Mouse (Mus musculus) v-Abl transformed pro-B cells (cell line): ENCODE data around the gene Eef2.

ENCODE experiments used
- in situ Hi-C, 2 experiments: fragments of 400-800 bp; cut with MboI; formaldehyde crosslinking; loops; one replicate each; pipeline ENCODE4 v1.15.1; 2025; ENCODE audit not compliant: unreplicated experiment in 2 of 2

The Eef2 gene

DNA sequence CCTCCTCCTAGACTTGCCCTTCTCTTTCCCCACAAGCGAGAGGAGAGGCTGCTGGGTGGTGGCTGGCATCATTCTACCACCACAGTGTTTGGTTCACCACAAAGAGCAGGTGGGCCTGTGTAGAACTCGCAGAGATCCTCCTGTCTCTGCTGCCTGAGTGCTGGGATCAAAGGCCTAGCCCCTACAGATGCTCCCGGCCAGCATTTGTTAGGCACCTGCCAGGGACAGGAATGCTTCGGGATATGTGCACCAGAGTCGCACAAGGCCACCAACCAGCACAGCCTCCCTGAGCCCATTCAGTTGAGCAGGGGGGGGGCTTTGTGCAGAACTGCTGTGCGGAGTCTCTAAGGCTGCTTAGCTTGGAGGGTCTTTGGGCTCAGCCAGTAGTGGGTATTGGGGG is 31.1 kb upstream of the Eef2 start:
- in situ Hi-C loops: no loop called here

GRCm38 (mm10) chr10:81145778-81146177 is 30.7 kb upstream of the Eef2 start:
- in situ Hi-C loops: no loop called here

DNA sequence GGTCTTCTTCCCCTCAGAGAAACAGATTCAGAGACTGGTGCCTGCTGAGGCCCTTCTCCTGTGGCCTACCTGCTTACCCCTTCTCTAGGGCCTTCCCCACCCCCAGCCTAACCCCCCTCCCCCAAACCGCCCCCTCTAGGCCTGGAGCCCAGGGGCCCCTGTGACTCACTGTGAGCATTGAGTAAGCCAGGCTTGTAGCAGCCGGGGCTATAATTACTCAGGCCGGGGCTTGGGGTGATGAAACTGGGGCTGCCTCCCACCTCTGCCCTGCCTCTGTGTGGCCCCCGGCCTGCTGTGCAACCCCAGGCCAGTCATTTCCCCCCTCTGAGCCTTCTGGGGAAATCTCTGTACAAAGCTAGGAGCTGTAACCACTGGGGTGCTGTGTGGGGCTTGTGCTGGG is 30.1 kb upstream of the Eef2 start:
- in situ Hi-C loops: no loop called here

DNA sequence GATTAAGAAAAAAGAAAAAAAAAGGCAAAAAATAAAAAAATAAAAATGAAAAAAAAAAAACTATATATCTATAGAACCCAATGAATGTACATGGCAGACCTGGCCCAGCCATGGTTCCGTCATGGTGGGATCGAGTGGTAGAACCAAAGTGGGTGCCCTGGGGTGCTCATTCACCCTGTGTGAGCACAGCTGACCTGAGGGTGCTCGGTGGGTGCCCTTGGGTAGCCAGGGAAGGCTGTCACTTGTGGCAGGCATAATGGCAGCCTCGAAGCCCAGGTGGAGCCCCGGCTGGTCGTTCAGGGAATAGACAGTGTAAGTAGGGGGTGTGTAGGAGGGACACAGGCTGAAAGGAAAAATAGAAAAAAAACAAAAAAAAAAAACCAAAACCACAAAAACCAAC is 25.2 kb upstream of the Eef2 start:
- in situ Hi-C loops: no loop called here

- in situ Hi-C loops: no loop called here
Observed at GRCm38 (mm10) chr10:81152609-81153008, 23.8 kb upstream of the Eef2 start.

DNA sequence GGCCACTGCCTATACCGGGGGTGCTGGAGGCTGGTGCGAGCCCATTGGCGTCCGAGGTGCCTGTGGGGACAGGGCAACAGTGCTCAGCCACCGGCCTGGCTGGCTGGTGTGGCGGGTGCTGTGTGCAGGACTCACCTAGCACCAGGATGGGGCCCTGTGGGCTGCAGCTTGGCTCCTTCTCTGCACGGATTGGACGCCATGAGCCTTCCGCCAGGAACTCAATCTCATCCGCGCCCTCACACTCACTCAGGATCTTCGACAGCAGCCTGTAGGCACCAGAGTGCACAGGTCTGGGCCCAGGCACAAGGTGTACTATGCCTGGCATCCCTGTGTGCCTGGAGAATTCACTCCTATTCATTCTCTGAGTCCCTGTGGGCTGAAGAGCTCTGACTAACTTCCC is 22.1 kb upstream of the Eef2 start:
- in situ Hi-C loops: no loop called here

DNA sequence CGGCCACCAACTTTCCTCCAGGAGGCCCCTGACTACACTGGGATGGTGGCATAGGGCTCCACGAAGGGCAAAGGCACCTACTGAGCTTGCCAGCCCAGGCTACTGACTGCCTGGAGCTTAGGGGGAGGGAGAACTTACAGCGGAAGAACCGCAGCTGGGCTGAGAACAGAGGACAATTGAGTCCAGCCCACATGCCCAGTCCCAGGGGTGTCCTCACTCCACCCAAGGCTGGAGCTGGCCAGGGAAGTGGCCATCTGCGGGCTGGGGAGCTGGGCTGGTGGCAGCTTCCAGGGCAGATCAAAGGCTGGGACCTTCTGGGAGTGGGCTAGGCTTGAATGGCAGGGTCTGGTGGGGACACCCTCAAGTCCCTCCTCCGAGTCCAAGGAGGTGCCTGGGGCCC is 21.7 kb upstream of the Eef2 start:
- in situ Hi-C loops: no loop called here

- in situ Hi-C loops: no loop called here
Observed at GRCm38 (mm10) chr10:81161602-81162317, 14.7 kb upstream of the Eef2 start.

- in situ Hi-C loops: no loop called here
Observed at GRCm38 (mm10) chr10:81162318-81162652, 14.1 kb upstream of the Eef2 start.

DNA sequence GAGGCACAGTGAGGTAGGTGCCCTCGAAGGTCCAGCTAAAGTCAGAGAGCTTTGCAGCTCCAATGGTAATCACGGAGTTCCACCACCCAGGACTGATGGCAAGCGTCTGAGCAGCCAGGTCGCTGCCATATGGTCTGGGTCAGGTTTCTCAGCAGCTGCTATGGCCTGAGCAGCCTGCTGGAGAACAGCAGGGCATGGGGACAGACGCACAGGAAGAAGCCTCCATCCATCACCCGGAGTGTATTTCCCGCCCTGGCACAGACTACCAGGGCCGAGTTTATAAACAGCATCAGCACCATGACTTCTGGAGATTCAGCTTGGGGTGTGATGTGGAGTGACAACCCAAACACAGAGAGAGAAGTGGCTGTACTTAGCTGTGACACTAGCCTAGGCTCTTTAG is 11.3 kb upstream of the Eef2 start:
- in situ Hi-C loops: loop anchor here in 1 of 2 experiments (5.0 kb wide), 1 partner anchor 33 kb away; no protein-coding TSS in a partner anchor

DNA sequence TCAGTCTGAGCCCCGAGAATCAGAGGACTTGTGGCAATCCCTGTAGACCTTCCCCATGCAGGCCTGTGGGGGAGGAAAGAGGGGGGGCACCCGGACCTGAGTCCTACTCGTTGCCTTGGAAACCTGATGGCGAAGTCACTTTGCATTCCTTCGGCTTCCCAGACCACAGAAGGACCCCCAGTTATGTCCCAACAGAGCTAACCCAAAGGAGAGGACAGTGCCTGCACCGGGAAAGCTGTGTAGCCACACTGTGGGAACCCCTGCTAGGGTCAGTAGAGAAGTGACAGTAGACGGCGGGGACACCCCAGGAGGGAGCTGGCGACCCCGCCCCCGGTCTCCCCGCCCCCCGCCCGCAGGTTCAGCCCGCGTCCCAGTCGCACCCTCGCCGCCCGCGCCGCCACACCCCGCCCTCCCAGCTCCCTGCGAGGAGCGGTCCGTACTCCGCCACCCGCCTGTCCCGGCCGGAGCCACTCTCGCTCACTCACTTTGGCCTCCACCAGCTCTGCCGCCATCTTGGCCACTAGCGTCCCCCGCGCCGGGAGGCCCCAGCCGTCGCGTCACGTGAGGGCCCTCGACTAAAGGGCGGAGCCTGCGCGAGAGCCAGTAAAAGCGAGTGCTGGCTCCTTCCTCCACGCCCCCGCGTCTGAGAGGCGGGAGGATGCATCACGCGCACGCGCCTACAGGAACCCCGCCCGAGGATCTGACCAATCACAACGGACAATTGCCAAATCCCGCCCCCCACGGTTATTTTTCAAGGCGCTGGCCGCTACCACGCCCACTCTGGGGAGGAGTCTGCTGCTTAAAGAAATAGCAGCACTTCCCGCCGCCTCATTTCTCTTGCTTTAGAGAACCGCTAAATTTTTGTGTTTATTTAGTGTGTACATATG is 9.0 kb upstream of the Eef2 start, which contains the start of gene Pias4:
Gene Pias4, minus strand, starts transcription at position 724 of the 887 bp plus-strand sequence.
- in situ Hi-C loops: loop anchor here in 1 of 2 experiments (5.0 kb wide), 1 partner anchor 35 kb away; no protein-coding TSS in a partner anchor

DNA sequence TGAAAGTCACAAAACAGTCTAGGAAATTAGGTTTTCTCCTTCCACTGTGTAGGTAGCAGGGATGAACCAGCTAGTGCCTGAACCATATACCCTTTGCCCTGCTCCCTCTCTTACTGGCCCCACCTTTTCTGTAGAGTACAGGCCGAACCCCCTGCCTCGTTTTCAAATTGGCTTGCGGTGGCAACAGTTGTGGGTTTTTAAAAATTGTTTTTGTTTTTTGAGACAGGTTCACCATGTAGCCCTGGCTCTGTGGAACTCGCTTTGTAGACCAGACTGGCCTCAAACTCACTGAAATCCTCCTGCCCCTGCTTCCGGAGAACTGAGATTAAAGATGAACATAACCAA is 8.4 kb upstream of the Eef2 start:
- in situ Hi-C loops: loop anchor here in 1 of 2 experiments (5.0 kb wide), 1 partner anchor 36 kb away; no protein-coding TSS in a partner anchor

- in situ Hi-C loops: loop anchor here in 1 of 2 experiments (5.0 kb wide), 1 partner anchor 36 kb away; no protein-coding TSS in a partner anchor
Observed at GRCm38 (mm10) chr10:81168521-81169244, 7.7 kb upstream of the Eef2 start.

GRCm38 (mm10) chr10:81169411-81169900 is 7.0 kb upstream of the Eef2 start:
- in situ Hi-C loops: loop anchor here in 1 of 2 experiments (5.0 kb wide), 1 partner anchor 37 kb away; no protein-coding TSS in a partner anchor

DNA sequence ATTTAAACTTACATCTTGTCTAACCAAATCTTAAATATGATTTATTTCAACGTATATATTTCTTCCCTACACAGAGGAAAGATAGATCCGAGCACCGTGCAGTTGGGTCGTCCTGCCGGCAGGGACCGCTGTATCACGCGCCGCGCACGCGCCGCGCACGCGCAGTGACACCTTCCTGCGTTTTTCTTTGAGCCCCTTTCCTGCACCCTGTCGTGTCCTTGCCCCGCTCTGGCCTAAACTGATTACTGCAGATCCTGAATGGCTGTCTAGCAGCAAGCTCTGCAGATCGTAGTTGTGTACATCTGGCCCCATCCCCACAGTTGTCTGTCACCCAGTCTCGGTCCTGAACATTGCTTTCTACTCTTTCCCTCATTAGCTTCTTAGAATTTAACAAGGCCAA is 3.3 kb upstream of the Eef2 start:
- in situ Hi-C loops: loop anchor here (5.0 to 10.0 kb wide), 5 partner anchors 46 to 248 kb away; no protein-coding TSS in a partner anchor

- in situ Hi-C loops: loop anchor here (5.0 to 10.0 kb wide), 6 partner anchors 47 to 250 kb away; no protein-coding TSS in a partner anchor
Observed at GRCm38 (mm10) chr10:81174617-81175344, 1.6 kb upstream of the Eef2 start.

DNA sequence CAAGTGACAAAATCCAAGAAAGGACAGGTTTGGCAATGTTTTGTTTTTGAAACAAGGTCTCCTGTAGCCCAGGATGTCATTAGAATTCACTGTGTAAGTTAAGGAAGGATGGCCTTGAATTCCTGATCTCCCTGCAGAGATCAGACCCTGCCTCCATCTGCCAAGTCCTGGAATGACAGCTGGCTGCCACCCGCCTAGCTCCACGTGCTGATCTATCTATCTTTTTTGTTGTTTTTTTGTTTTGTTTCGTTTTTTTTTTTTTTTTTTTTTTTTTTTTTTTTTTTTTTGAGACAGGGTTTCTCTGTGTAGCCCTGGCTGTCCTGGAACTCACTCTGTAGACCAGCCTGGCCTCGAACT is 1.1 kb upstream of the Eef2 start:
- in situ Hi-C loops: loop anchor here (5.0 to 10.0 kb wide), 2 partner anchors 173 to 251 kb away; no protein-coding TSS in a partner anchor

- in situ Hi-C loops: loop anchor here (5.0 to 10.0 kb wide), 2 partner anchors 174 to 251 kb away; no protein-coding TSS in a partner anchor
Observed at GRCm38 (mm10) chr10:81175936-81176465, 430 bp upstream of the Eef2 start.

- in situ Hi-C loops: loop anchor here (5.0 to 10.0 kb wide), 2 partner anchors 175 to 253 kb away; no protein-coding TSS in a partner anchor
Observed at GRCm38 (mm10) chr10:81177491-81177925, 1.1 kb downstream of the Eef2 start.
